Mouse (Mus musculus) mouse trophoblast stem cell (cell line): Measurements from ENCODE around the gene Mrvi1.

Source experiments
- in situ Hi-C, 2 experiments: fragments of 300-500 bp; cut with MseI, MboI; formaldehyde crosslinking; loops; 2 replicates in 1 of 2; 3 replicates in 1 of 2; pipeline ENCODE4 v1.15.1; 2025

Mrvi1 gene

GRCm38 (mm10) chr7:110982053-110982705 is at the start of gene Mrvi1:
Gene Mrvi1 (minus strand): TSS chr7:110982461.
- in situ Hi-C loops = loop anchor here (5.0 kb wide), 1 partner anchor 35 kb away; no protein-coding TSS in a partner anchor

- in situ Hi-C loops = no loop called here
Measured at GRCm38 (mm10) chr7:111029046-111029553, 46.8 kb upstream of the Mrvi1 start.

- in situ Hi-C loops = no loop called here
Measured at GRCm38 (mm10) chr7:111028281-111029045, 46.2 kb upstream of the Mrvi1 start, which contains the start of gene Ctr9. Gene Ctr9 (plus strand): TSS chr7:111028951.

- in situ Hi-C loops = no loop called here
Measured at GRCm38 (mm10) chr7:111024912-111025311, 42.7 kb upstream of the Mrvi1 start.

- in situ Hi-C loops = no loop called here
Measured at GRCm38 (mm10) chr7:111024068-111024594, 41.9 kb upstream of the Mrvi1 start.

- in situ Hi-C loops = no loop called here
Measured at GRCm38 (mm10) chr7:111020814-111021213, 38.6 kb upstream of the Mrvi1 start.

- in situ Hi-C loops = loop anchor here (5.0 to 10.0 kb wide), 3 partner anchors 35 to 202 kb away; partner anchors contain the start of gene Mrvi1 (in 2 of the 2)
Measured at GRCm38 (mm10) chr7:111016921-111017320, 34.7 kb upstream of the Mrvi1 start.

- in situ Hi-C loops = loop anchor here (5.0 to 10.0 kb wide), 3 partner anchors 33 to 201 kb away; partner anchors contain the start of gene Mrvi1 (in 2 of the 2)
Measured at GRCm38 (mm10) chr7:111015731-111016130, 33.5 kb upstream of the Mrvi1 start.

- in situ Hi-C loops = loop anchor here (5.0 to 10.0 kb wide), 3 partner anchors 33 to 200 kb away; partner anchors contain the start of gene Mrvi1 (in 2 of the 2)
Measured at GRCm38 (mm10) chr7:111014893-111015292, 32.6 kb upstream of the Mrvi1 start.

- in situ Hi-C loops = loop anchor here in 1 of 2 experiments (10.0 kb wide), 1 partner anchor 199 kb away; no protein-coding TSS in a partner anchor
Measured at GRCm38 (mm10) chr7:111014039-111014605, 31.9 kb upstream of the Mrvi1 start.

- in situ Hi-C loops = no loop called here
Measured at GRCm38 (mm10) chr7:111004136-111004840, 22.0 kb upstream of the Mrvi1 start.

- in situ Hi-C loops = no loop called here
Measured at GRCm38 (mm10) chr7:110998887-110999827, 16.9 kb upstream of the Mrvi1 start.

- in situ Hi-C loops = no loop called here
Measured at GRCm38 (mm10) chr7:110991221-110991494, 8.9 kb upstream of the Mrvi1 start.

- in situ Hi-C loops = no loop called here
Measured at GRCm38 (mm10) chr7:110990356-110991220, 8.3 kb upstream of the Mrvi1 start.

GRCm38 (mm10) chr7:110989286-110989879 is 7.1 kb upstream of the Mrvi1 start:
- in situ Hi-C loops = no loop called here

GRCm38 (mm10) chr7:110988081-110988480 is 5.8 kb upstream of the Mrvi1 start:
- in situ Hi-C loops = no loop called here

- in situ Hi-C loops = no loop called here
Measured at GRCm38 (mm10) chr7:110985581-110986265, 3.5 kb upstream of the Mrvi1 start.

GRCm38 (mm10) chr7:110983621-110984020 is 1.4 kb upstream of the Mrvi1 start:
- in situ Hi-C loops = loop anchor here (5.0 kb wide), 1 partner anchor 34 kb away; no protein-coding TSS in a partner anchor
